Mouse (Mus musculus) cerebellum, adult 2 months (tissue): ENCODE measurements at regions not wholly inside any gene's neighbourhood (a gene's known extent, or its start where the extent isn't known, plus 50 kb on each side); places are given as distances from the start of the nearest gene placed in this dataset.

Experiments
- CTCF ChIP-seq: fragments of 200-500 bp; IDR thresholded peaks from 2 replicates; pipeline ENCODE4 v1.5.1; 2011; ENCODE audit warnings: low read depth, mild to moderate bottlenecking, control low read depth, low read length, moderate library complexity, borderline replicate concordance; ENCODE audit not compliant: insufficient read depth
- POLR2A ChIP-seq: fragments of 200-500 bp; IDR thresholded peaks from 2 replicates; pipeline ENCODE4 v1.6.1; 2011; ENCODE audit warnings: low read length, control low read depth, borderline replicate concordance; ENCODE audit not compliant: insufficient read depth

- no peak for TF ChIP-seq POLR2A
- TF ChIP-seq CTCF = no peak
These were observed 396.6 kb downstream of the Pmp22 start for GRCm38 (mm10) chr11:63525431-63525830.
